Mouse (Mus musculus) heart, embryonic 11.5 days (tissue): ENCODE data around the gene Zfp977. TPM values are rescaled to one million over a fixed set of nuclear protein-coding genes. Genes with fewer than 3 reads are reported as not detected.
"Not testable (repeated sequence)": the region's sequence is repeated elsewhere in the genome, so short reads cannot be mapped to it uniquely, and the experiment has no call there.

Source experiments
- ATAC-seq: fragments of 200-750 bp; cut with Nextera tagmentation; replicated peaks from 2 replicates; pipeline ENCODE4 v1.8.0; 2017; ENCODE audit warnings: moderate library complexity; ENCODE audit not compliant: insufficient number of reproducible peaks, low FRiP score, low TSS enrichment
- H3K27ac ChIP-seq: fragments of 300-500 bp; sonication (generic); 2 replicates; pipeline ENCODE4 v1.5.1; 2014; ENCODE audit warnings: mild to moderate bottlenecking, low read depth, low read length
- H3K27me3 ChIP-seq: fragments of 300-500 bp; sonication (generic); 2 replicates; pipeline ENCODE4 v1.6.1; 2014; ENCODE audit warnings: mild to moderate bottlenecking, low read length, mixed read lengths; ENCODE audit not compliant: control insufficient read depth, insufficient read depth
- H3K36me3 ChIP-seq: fragments of 300-500 bp; sonication (generic); 2 replicates; pipeline ENCODE4 v1.6.1; 2014; ENCODE audit warnings: mild to moderate bottlenecking, low read length, moderate library complexity, mixed read lengths; ENCODE audit not compliant: control insufficient read depth, insufficient read depth
- H3K4me1 ChIP-seq: fragments of 300-500 bp; sonication (generic); 2 replicates; pipeline ENCODE4 v1.6.1; 2014; ENCODE audit warnings: low read length; ENCODE audit not compliant: control insufficient read depth, insufficient read depth
- H3K4me2 ChIP-seq: fragments of 300-500 bp; sonication (generic); 2 replicates; pipeline ENCODE4 v1.6.1; 2014; ENCODE audit warnings: mild to moderate bottlenecking, moderate library complexity
- H3K4me3 ChIP-seq: fragments of 300-500 bp; sonication (generic); 2 replicates; pipeline ENCODE4 v1.5.1; 2014; ENCODE audit warnings: low read depth, low read length
- H3K9ac ChIP-seq: fragments of 300-500 bp; sonication (generic); 2 replicates; pipeline ENCODE4 v1.6.1; 2014; ENCODE audit warnings: mild to moderate bottlenecking, low read depth, low read length, moderate library complexity
- H3K9me3 ChIP-seq: fragments of 300-500 bp; sonication (generic); replicated peaks from 2 replicates; pipeline ENCODE4 v1.6.1; 2016; ENCODE audit warnings: low read length; ENCODE audit not compliant: control insufficient read depth
- WGBS: fragments of 180-500 bp; shearing (Covaris S2); extraction: QIAGEN DNeasy Blood & Tissue Kit; methylation state at CpG from one replicate; pipeline ENCODE4 v1.1.7; 2014; ENCODE audit not compliant: insufficient replicate concordance; 5-methylcytosine and 5-hydroxymethylcytosine counted together
- microRNA-seq: library from miRNA; unstranded; fragments of <30 nt; microRNA quantifications from one replicate; pipeline ENCODE4, GENCODE M21; 2016; ENCODE audit warnings: borderline number of aligned reads
- polyA plus RNA-seq: library from polyadenylated mRNA; unstranded; fragments of >200 nt; fragmentation: Nextera tagmentation; extraction: Ambion mirVana; gene quantifications from 2 replicates; pipeline ENCODE4 v1.2.1, GENCODE M21; 2014

Gene Zfp977
- polyA plus RNA-seq, result 0.97 and 1.5 TPM in 2 replicates

DNA sequence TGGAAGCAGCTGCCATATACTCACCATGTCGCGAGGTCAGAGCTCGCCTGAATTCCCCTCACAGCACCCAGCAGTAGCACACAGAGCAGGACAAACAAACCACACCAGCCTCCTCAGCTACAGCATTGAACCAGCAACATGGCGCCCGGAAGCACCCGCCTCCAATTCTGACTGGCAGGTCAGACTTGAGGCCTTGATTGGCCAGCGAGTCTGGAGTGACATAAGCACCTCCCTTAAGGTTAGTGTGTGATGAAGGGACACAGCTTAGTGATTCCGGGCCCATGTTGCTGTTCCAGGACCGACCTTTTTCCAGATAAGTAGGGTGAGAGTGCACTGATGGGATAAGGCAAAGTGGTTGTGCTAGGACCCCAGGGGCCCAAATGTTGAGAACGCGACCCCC, at the start of gene Zfp977:
Gene Zfp977, minus strand, starts transcription at position 135 of the 400 bp plus-strand sequence.
- H3K27ac ChIP-seq, H3K4me1 ChIP-seq, ATAC-seq, H3K27me3 ChIP-seq, H3K9me3 ChIP-seq, H3K4me3 ChIP-seq, H3K9ac ChIP-seq, H3K4me2 ChIP-seq, H3K36me3 ChIP-seq: not testable (repeated sequence)
- WGBS, result 84% methylated on average over 11 of the region's 11 CpGs

DNA sequence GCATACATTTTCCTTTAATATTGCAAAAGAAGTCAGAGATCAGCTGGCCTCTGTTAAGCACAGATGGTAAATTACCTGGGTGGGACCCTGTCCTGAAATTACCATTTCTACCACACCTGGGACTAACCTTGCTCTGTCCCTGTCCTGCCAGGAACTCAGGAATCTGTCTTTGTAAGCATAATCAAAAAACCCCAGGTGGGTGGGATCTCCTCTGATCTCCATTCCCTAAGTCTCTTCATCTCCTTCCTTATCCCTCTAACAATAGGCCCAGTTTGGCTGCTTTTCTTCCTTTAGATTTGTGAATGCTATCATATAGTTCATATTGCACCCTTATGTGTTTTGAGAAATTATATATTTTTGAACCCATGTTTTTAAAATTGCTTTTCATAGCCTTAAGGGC, 38.7 kb upstream of the Zfp977 start:
- not testable (repeated sequence) for H3K27me3 ChIP-seq, H3K9ac ChIP-seq, H3K36me3 ChIP-seq, H3K4me2 ChIP-seq, H3K9me3 ChIP-seq, H3K4me1 ChIP-seq, H3K27ac ChIP-seq, ATAC-seq, H3K4me3 ChIP-seq

DNA sequence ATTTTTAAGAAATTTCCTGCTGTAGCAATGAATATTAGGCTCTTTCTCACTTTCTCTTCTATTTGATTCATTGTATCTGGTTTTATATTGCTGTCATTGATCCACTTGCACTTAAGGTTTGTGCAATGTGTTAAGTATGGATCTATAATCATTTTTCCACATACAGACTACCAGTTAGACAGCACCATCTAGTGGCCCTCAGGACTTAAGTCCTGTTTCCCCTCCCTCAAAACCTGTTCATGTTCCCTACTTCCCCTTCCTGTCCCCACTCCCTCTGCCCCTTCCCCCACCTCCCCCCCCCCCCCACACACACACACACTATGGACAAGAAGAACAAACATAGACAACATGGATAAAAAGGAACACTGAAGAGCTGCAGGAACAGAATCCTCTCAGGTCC, 3.3 kb upstream of the Zfp977 start:
- H3K4me2 ChIP-seq, H3K4me1 ChIP-seq, H3K27me3 ChIP-seq, H3K36me3 ChIP-seq, H3K4me3 ChIP-seq, H3K9me3 ChIP-seq, H3K9ac ChIP-seq, H3K27ac ChIP-seq, ATAC-seq: not testable (repeated sequence)

DNA sequence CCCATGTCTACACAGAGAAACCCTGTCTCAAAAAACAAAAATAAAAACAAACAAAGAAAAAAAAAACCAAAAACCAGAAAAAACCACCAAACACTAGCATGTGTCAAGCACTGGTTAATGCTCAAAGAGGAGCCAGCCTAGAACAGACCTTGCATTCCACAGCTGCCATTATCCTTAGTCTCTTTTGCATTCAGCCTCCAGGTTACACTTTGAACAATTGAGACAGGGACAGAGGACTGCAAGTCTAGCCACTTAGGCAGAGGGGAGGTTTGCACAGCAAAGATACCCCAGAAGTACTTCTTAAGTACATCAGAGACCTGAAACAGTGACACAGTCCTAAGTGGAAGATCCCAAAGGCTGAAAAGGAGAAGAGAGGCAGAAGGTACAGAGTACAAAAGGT, 1.0 kb downstream of the Zfp977 start:
- not testable (repeated sequence) for H3K4me2 ChIP-seq, H3K9me3 ChIP-seq, ATAC-seq, H3K27me3 ChIP-seq, H3K9ac ChIP-seq, H3K4me1 ChIP-seq, H3K36me3 ChIP-seq, H3K27ac ChIP-seq, H3K4me3 ChIP-seq

DNA sequence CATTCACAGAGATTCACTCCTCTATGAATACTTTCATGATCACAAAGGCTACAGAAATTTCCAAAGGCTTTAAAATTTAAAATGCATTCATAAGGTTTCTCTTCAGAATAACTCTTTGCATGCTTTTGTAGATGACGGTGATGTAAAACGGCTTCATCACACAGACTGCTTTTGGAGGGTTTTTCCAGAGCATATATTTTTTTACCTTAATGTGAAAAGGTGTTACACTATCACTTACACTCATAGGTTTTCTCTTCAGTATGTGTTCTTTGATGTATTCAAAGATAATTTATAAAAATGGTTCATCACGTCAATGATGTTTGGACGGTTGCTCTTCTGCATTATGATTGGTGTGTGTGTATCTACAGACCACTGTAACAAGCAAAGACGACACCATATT, 13.9 kb downstream of the Zfp977 start, which contains the start of gene Gm21028:
Gene Gm21028, minus strand, starts transcription at position 101 of the 400 bp plus-strand sequence.
- no peaks in the 10 kb centered on the region for H3K27me3 ChIP-seq
- no peak within 1 kb of the TSS for H3K27ac ChIP-seq
- no peaks in the 10 kb centered on the region for H3K4me1 ChIP-seq
- H3K4me2 ChIP-seq, result no peak within 1 kb of the TSS
- H3K4me3 ChIP-seq, result no peak within 1 kb of the TSS
- no peak for ATAC-seq
- WGBS, result 84% methylated on average over 5 of the region's 5 CpGs
- H3K9ac ChIP-seq, result no peak within 1 kb of the TSS
- peaks cover 21% of the 10 kb centered on the region for H3K9me3 ChIP-seq
- H3K36me3 ChIP-seq, result no peaks in the 10 kb centered on the region; the same call in 1 of the 2 replicates

DNA sequence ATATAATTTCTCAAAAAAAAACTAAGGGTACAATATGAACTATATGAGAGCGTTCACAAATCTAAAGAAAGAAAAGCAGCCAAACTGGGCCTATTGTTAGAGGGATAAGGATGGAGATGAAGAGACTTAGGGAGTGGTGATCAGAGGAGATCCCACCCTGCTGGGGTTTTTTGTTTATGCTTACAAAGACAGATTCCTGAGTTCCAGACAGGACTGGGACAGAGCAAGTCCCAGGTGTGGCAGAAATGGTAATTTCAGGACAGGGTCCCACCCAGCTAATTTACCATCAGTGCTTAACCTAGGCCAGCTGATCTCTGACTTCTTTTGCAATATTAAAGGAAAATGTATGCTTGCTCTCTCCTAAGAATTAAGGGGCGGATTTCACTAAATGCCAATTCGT, 40.6 kb downstream of the Zfp977 start:
- ATAC-seq, result no peak
- Histone ChIP-seq H3K27me3 (no peaks in the 10 kb centered on the region), H3K4me1 (no peaks in the 10 kb centered on the region), H3K9me3 (no peaks in the 10 kb centered on the region; the same call in 1 of the 2 replicates), H3K4me2 (no peak overlapping the region), H3K36me3 (no peaks in the 10 kb centered on the region), H3K27ac (no peak overlapping the region), H3K4me3 (no peak overlapping the region), H3K9ac (no peak overlapping the region)
- WGBS, result 65% methylated on average over 3 of the region's 3 CpGs

Small RNA genes within 50 kb of the gene (microRNA-seq; reads per million reads assigned to microRNA genes)
- not detected for gene Gm24938

Other genes starting within 250 kb of the Zfp977 start
- not detected in 2 replicates for gene 4933421I07Rik, start 144.4 kb downstream of the Zfp977 start, polyA plus RNA-seq
- gene Zfp141, start 86.8 kb downstream of the Zfp977 start, polyA plus RNA-seq, result 6.8 and 7.8 TPM in 2 replicates
- gene Gm21028, start 14.0 kb downstream of the Zfp977 start, polyA plus RNA-seq, result not detected in 2 replicates
- gene Zfp976, start 50.0 kb upstream of the Zfp977 start, polyA plus RNA-seq, result 1.3 and 1.4 TPM in 2 replicates
- 6.7 and 10.2 TPM in 2 replicates for gene Zfp975, start 100.2 kb upstream of the Zfp977 start, polyA plus RNA-seq
- not detected in 2 replicates for gene Gm17067, start 134.5 kb upstream of the Zfp977 start, polyA plus RNA-seq
- gene Vmn2r62, start 201.0 kb upstream of the Zfp977 start, polyA plus RNA-seq, result not detected in 2 replicates